Mouse (Mus musculus): Measurements from ENCODE around the gene Bach1. TPM values are rescaled to one million over a fixed set of nuclear protein-coding genes. Genes with fewer than 3 reads are reported as not detected.

Bach1 gene
- total RNA-seq, 2 experiments from 2014 or later, result 22.7 to 24.8 TPM

- no peak for DNase-seq (ENCODE audit: low spot score in 2 of 2)
Observed at GRCm38 (mm10) chr16:87709971-87710370, 11.2 kb downstream of the Bach1 start.

GRCm38 (mm10) chr16:87711961-87712360, 13.2 kb downstream of the Bach1 start:
- DNase-seq (ENCODE audit: low spot score in 2 of 2), result no peak

- no peak for DNase-seq (ENCODE audit: low spot score in 2 of 2)
Observed at GRCm38 (mm10) chr16:87712986-87713693, 14.4 kb downstream of the Bach1 start.

GRCm38 (mm10) chr16:87714550-87714949, 15.8 kb downstream of the Bach1 start:
- no peak for DNase-seq (ENCODE audit: low spot score in 2 of 2)

- DNase-seq (ENCODE audit: low spot score in 2 of 2), result no peak
Observed at GRCm38 (mm10) chr16:87715221-87715620, 16.5 kb downstream of the Bach1 start.

- DNase-seq (ENCODE audit: low spot score in 2 of 2), result no peak
Observed at GRCm38 (mm10) chr16:87716269-87716668, 17.5 kb downstream of the Bach1 start.

GRCm38 (mm10) chr16:87717046-87717660, 18.4 kb downstream of the Bach1 start:
- DNase-seq (ENCODE audit: low spot score in 2 of 2), result no peak

- DNase-seq (ENCODE audit: low spot score in 2 of 2), result no peak
Observed at GRCm38 (mm10) chr16:87719071-87719470, 20.3 kb downstream of the Bach1 start.

- DNase-seq (ENCODE audit: low spot score in 2 of 2), result no peak
Observed at GRCm38 (mm10) chr16:87719688-87720283, 21.0 kb downstream of the Bach1 start.

GRCm38 (mm10) chr16:87720851-87721409, 22.2 kb downstream of the Bach1 start:
- DNase-seq (ENCODE audit: low spot score in 2 of 2), result no peak

- DNase-seq (ENCODE audit: low spot score in 2 of 2), result no peak
Observed at GRCm38 (mm10) chr16:87722857-87723256, 24.1 kb downstream of the Bach1 start.

- no peak for DNase-seq (ENCODE audit: low spot score in 2 of 2)
Observed at GRCm38 (mm10) chr16:87723479-87723878, 24.7 kb downstream of the Bach1 start.

GRCm38 (mm10) chr16:87724826-87725225, 26.1 kb downstream of the Bach1 start:
- no peak for DNase-seq (ENCODE audit: low spot score in 2 of 2)

- DNase-seq (ENCODE audit: low spot score in 2 of 2), result no peak
Observed at GRCm38 (mm10) chr16:87725241-87725640, 26.5 kb downstream of the Bach1 start.

GRCm38 (mm10) chr16:87725963-87726362, 27.2 kb downstream of the Bach1 start:
- DNase-seq (ENCODE audit: low spot score in 2 of 2), result no peak

GRCm38 (mm10) chr16:87726369-87726768, 27.6 kb downstream of the Bach1 start:
- DNase-seq (ENCODE audit: low spot score in 2 of 2), result no peak

GRCm38 (mm10) chr16:87727250-87727649, 28.5 kb downstream of the Bach1 start:
- no peak for DNase-seq (ENCODE audit: low spot score in 2 of 2)

GRCm38 (mm10) chr16:87727918-87728317, 29.2 kb downstream of the Bach1 start:
- DNase-seq (ENCODE audit: low spot score in 2 of 2), result no peak

- no peak for DNase-seq (ENCODE audit: low spot score in 2 of 2)
Observed at GRCm38 (mm10) chr16:87728703-87729102, 30.0 kb downstream of the Bach1 start.

- DNase-seq (ENCODE audit: low spot score in 2 of 2), result no peak
Observed at GRCm38 (mm10) chr16:87729469-87729868, 30.7 kb downstream of the Bach1 start.

GRCm38 (mm10) chr16:87734868-87735381, 36.2 kb downstream of the Bach1 start:
- DNase-seq (ENCODE audit: low spot score in 2 of 2), result no peak

- no peak for DNase-seq (ENCODE audit: low spot score in 2 of 2)
Observed at GRCm38 (mm10) chr16:87736106-87736505, 37.4 kb downstream of the Bach1 start.

Data from gastrocnemius, postnatal 4 days (tissue).